Mouse (Mus musculus): ENCODE results near the gene Tbx15.

DNA sequence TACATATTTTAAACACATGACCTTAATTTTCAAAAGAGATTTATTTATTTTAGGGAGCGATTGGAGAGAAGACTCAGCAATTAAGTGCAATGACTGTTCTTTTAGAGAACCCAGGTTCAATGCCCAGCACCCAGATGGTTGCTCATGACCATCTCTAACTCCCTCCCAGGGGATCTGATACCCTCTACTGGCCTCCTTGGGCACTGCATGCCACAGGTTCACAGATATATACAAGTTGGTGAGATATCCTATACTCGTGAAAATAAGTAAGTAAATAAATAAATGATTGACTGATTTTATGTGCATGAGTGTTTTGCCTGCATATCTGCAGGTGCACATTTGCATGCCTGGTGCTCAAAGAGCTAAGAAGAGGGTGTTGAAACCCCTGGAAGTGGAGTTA, 48.1 kb downstream of the Tbx15 start:
- no peak for TF ChIP-seq POLR2A (IDR thresholded peaks at IDR 0.05; ENCODE audit: low read depth, low read length)
- TF ChIP-seq CTCF (conservative IDR thresholded peaks at IDR 0.05; ENCODE audit: insufficient read depth, insufficient read length, low read depth, low read length), result peak; percentile 35

All from kidney, adult 2 months (tissue).